Mouse (Mus musculus): ENCODE measurements around the gene Fundc1. TPM values are rescaled to one million over a fixed set of nuclear protein-coding genes. Genes with fewer than 3 reads are reported as not detected.
A peak's percentile ranks its signal among the peaks of the same experiment; 100 is the strongest.

The Fundc1 gene
- polyA plus RNA-seq (2012; rRNA removed): 36.6 and 37.1 TPM in 2 replicates

GRCm38 (mm10) chrX:17571621-17572459 lies at the start of gene Fundc1:
Gene Fundc1 (minus strand): TSS chrX:17572325.
- peak within 1 kb of the TSS; percentile 63 for H3K4me3 ChIP-seq (ENCODE audit: insufficient read depth, low read length)
- peak within 1 kb of the TSS; percentile 98 for H3K27ac ChIP-seq (ENCODE audit: insufficient read depth, low read length)
- H3K4me1 ChIP-seq (ENCODE audit: control insufficient read depth, insufficient read depth, low read length): no peaks in the 10 kb centered on the region
- TF ChIP-seq POLR2A (IDR thresholded peaks at IDR 0.05; ENCODE audit: extremely low read depth, insufficient read depth, low read length): peak; percentile 57; the same call in 1 of the 2 replicates
- no peak for TF ChIP-seq CTCF (IDR thresholded peaks at IDR 0.05; ENCODE audit: extremely low read depth, insufficient read depth, low read length)

- Histone ChIP-seq H3K4me1 (ENCODE audit: control insufficient read depth, insufficient read depth, low read length) (no peaks in the 10 kb centered on the region), H3K27ac (ENCODE audit: insufficient read depth, low read length) (no peak overlapping the region), H3K4me3 (ENCODE audit: insufficient read depth, low read length) (no peak overlapping the region)
- TF ChIP-seq POLR2A (IDR thresholded peaks at IDR 0.05; ENCODE audit: extremely low read depth, insufficient read depth, low read length): no peak
- TF ChIP-seq CTCF (IDR thresholded peaks at IDR 0.05; ENCODE audit: extremely low read depth, insufficient read depth, low read length): no peak
These were observed 39.1 kb upstream of the Fundc1 start for GRCm38 (mm10) chrX:17611253-17611652.

DNA sequence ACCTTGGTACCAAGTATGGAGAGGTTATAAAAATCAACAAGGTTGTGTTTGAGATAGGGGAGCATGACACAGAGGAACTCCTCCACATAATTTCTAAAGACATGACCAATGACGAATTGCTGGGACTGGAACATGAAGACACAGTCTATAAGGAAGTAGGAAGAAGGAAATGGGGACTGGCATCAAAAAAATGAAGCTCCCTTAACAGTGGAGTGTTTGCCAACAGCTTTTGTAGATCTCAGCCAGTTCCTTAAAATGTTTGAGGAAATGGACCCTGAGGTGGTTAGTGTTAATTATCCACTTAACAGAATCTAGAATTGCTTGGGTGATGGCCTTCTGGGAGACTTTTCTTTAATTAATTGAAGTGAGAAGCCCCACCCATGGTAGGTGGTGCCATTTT lies 36.6 kb upstream of the Fundc1 start:
- Histone ChIP-seq H3K27ac (ENCODE audit: insufficient read depth, low read length) (no peak overlapping the region), H3K4me1 (ENCODE audit: control insufficient read depth, insufficient read depth, low read length) (no peaks in the 10 kb centered on the region), H3K4me3 (ENCODE audit: insufficient read depth, low read length) (no peak overlapping the region)
- no peak for TF ChIP-seq CTCF (IDR thresholded peaks at IDR 0.05; ENCODE audit: extremely low read depth, insufficient read depth, low read length)
- no peak for TF ChIP-seq POLR2A (IDR thresholded peaks at IDR 0.05; ENCODE audit: extremely low read depth, insufficient read depth, low read length)

- Histone ChIP-seq H3K4me1 (ENCODE audit: control insufficient read depth, insufficient read depth, low read length) (no peaks in the 10 kb centered on the region), H3K27ac (ENCODE audit: insufficient read depth, low read length) (no peak overlapping the region), H3K4me3 (ENCODE audit: insufficient read depth, low read length) (no peak overlapping the region)
- TF ChIP-seq CTCF (IDR thresholded peaks at IDR 0.05; ENCODE audit: extremely low read depth, insufficient read depth, low read length): no peak
- TF ChIP-seq POLR2A (IDR thresholded peaks at IDR 0.05; ENCODE audit: extremely low read depth, insufficient read depth, low read length): no peak
These were observed 35.5 kb upstream of the Fundc1 start for GRCm38 (mm10) chrX:17607668-17608067.

DNA sequence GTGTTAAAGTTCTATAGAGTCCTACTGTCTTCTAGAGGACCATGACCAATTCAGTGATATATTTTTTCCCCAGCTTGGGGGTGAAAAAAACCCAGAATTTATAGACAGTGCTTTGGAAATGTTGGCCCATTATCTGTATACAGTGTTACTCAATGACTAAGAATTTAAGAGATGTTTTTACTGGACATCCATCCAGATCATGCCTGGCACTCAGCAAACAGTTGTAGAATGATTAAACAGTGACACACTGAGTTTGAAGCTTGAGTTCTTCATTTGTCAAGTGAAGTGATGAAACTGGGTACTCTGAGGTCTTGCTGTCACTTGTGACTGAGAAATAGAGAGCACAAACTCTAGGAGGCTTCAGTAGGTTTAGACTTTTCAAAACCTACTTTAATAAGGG lies 21.2 kb upstream of the Fundc1 start:
- Histone ChIP-seq H3K4me3 (ENCODE audit: insufficient read depth, low read length) (no peak overlapping the region), H3K4me1 (ENCODE audit: control insufficient read depth, insufficient read depth, low read length) (no peaks in the 10 kb centered on the region), H3K27ac (ENCODE audit: insufficient read depth, low read length) (no peak overlapping the region)
- TF ChIP-seq POLR2A (IDR thresholded peaks at IDR 0.05; ENCODE audit: extremely low read depth, insufficient read depth, low read length) (no peak), CTCF (IDR thresholded peaks at IDR 0.05; ENCODE audit: extremely low read depth, insufficient read depth, low read length) (no peak)

DNA sequence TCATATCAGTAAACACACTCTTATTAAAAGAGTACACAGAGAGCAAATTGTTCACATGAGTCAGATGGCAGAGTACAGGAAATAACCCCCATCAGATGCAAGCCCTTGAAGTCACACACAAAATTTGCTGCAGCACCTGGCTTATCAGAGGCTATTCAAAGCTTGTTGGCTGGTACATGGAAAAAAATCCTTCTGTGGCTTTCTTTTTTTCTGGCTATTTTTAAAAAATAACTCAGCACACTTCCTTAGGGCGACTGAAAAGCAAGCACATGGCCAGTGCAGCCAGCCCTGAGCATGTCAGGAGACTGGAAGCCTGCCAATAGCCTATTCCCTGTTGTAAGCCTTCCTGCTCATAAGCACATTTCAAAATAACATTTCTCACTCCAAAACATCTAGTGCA lies 18.6 kb upstream of the Fundc1 start:
- H3K27ac ChIP-seq (ENCODE audit: insufficient read depth, low read length): no peak overlapping the region
- no peak overlapping the region for H3K4me3 ChIP-seq (ENCODE audit: insufficient read depth, low read length)
- no peak for TF ChIP-seq POLR2A (IDR thresholded peaks at IDR 0.05; ENCODE audit: extremely low read depth, insufficient read depth, low read length)
- no peak for TF ChIP-seq CTCF (IDR thresholded peaks at IDR 0.05; ENCODE audit: extremely low read depth, insufficient read depth, low read length)
- H3K4me1 ChIP-seq (ENCODE audit: control insufficient read depth, insufficient read depth, low read length): no peaks in the 10 kb centered on the region

GRCm38 (mm10) chrX:17571271-17571620 lies 879 bp downstream of the Fundc1 start:
- Histone ChIP-seq H3K27ac (ENCODE audit: insufficient read depth, low read length) (peak overlapping the region; percentile 98), H3K4me3 (ENCODE audit: insufficient read depth, low read length) (peak overlapping the region; percentile 63), H3K4me1 (ENCODE audit: control insufficient read depth, insufficient read depth, low read length) (no peaks in the 10 kb centered on the region)
- TF ChIP-seq POLR2A (IDR thresholded peaks at IDR 0.05; ENCODE audit: extremely low read depth, insufficient read depth, low read length): no peak
- no peak for TF ChIP-seq CTCF (IDR thresholded peaks at IDR 0.05; ENCODE audit: extremely low read depth, insufficient read depth, low read length)

DNA sequence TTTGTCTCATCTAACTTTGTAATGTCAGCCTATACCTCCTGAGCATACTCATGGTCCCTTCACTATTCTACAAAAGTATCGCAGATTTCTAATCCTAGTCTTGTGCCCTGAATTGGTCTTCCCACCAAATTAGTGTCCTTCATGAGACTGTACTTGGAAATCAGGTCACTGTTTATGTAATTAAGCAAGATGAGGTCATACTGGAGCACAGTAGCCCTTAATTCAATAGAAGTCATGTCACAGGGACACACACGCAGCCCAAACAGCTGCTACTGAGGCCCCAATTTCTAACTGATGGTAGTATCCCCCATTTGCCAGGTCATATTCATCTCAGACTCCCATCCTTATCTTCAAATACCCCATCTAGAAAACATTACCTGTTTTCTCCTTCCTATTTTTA lies 3.5 kb downstream of the Fundc1 start:
- Histone ChIP-seq H3K4me1 (ENCODE audit: control insufficient read depth, insufficient read depth, low read length) (no peaks in the 10 kb centered on the region), H3K27ac (ENCODE audit: insufficient read depth, low read length) (no peak overlapping the region), H3K4me3 (ENCODE audit: insufficient read depth, low read length) (no peak overlapping the region)
- TF ChIP-seq POLR2A (IDR thresholded peaks at IDR 0.05; ENCODE audit: extremely low read depth, insufficient read depth, low read length) (no peak), CTCF (IDR thresholded peaks at IDR 0.05; ENCODE audit: extremely low read depth, insufficient read depth, low read length) (no peak)

DNA sequence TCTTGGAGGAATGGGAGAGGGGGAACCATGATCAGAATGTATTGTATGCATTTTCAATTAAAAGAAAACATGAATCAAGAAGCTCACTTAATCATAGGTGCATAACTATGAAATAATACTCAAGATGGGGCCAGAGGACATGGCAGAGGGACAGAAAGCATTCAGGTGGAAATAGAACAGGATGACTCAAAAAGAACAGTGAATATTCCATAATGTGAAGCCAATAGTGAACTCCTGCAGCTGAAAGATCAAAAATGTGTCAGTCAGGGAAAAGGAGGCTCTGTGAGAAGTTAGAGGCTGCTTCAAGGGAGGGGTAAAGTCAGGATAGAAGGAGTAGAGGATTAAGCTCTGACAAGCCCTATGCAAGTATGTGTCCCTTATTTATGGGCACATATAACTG lies 6.4 kb downstream of the Fundc1 start:
- TF ChIP-seq POLR2A (IDR thresholded peaks at IDR 0.05; ENCODE audit: extremely low read depth, insufficient read depth, low read length): no peak
- TF ChIP-seq CTCF (IDR thresholded peaks at IDR 0.05; ENCODE audit: extremely low read depth, insufficient read depth, low read length): no peak
- Histone ChIP-seq H3K4me1 (ENCODE audit: control insufficient read depth, insufficient read depth, low read length) (no peaks in the 10 kb centered on the region), H3K4me3 (ENCODE audit: insufficient read depth, low read length) (no peak overlapping the region), H3K27ac (ENCODE audit: insufficient read depth, low read length) (no peak overlapping the region)

GRCm38 (mm10) chrX:17564732-17565131 lies 7.4 kb downstream of the Fundc1 start:
- no peaks in the 10 kb centered on the region for H3K4me1 ChIP-seq (ENCODE audit: control insufficient read depth, insufficient read depth, low read length)
- TF ChIP-seq CTCF (IDR thresholded peaks at IDR 0.05; ENCODE audit: extremely low read depth, insufficient read depth, low read length) (no peak), POLR2A (IDR thresholded peaks at IDR 0.05; ENCODE audit: extremely low read depth, insufficient read depth, low read length) (no peak)
- no peak overlapping the region for H3K27ac ChIP-seq (ENCODE audit: insufficient read depth, low read length)
- no peak overlapping the region for H3K4me3 ChIP-seq (ENCODE audit: insufficient read depth, low read length)

Data from cortical plate, adult 2 months (tissue).